Mouse (Mus musculus): ENCODE data around the gene Rprd2. TPM values are rescaled to one million over a fixed set of nuclear protein-coding genes. Genes with fewer than 3 reads are reported as not detected.

Gene Rprd2
- total RNA-seq, 2 experiments from 2014 or later, result 40.4 to 46.1 TPM

- no peak for DNase-seq (ENCODE audit: low spot score)
- intact Hi-C loops (cut with DNase I), result loop anchor here (5.0 kb wide), 2 partner anchors 125 to 140 kb away; no protein-coding TSS in a partner anchor
These were observed 61.9 kb downstream of the Rprd2 start for GRCm38 (mm10) chr3:95756808-95757207.

GRCm38 (mm10) chr3:95754345-95755206 lies 64.1 kb downstream of the Rprd2 start:
- intact Hi-C loops (cut with DNase I), result loop anchor here (5.0 kb wide), 2 partner anchors 122 to 137 kb away; no protein-coding TSS in a partner anchor
- peak; percentile 90 for DNase-seq (ENCODE audit: low spot score)

- intact Hi-C loops (cut with DNase I), result no loop called here
These were observed 65.7 kb downstream of the Rprd2 start for GRCm38 (mm10) chr3:95752935-95753334.

GRCm38 (mm10) chr3:95740406-95740805 lies 78.3 kb downstream of the Rprd2 start:
- intact Hi-C loops (cut with DNase I), result no loop called here
- no peak for DNase-seq (ENCODE audit: low spot score)

More at GRCm38 (mm10) chr3:95752935-95753334, 65.7 kb downstream of the Rprd2 start:
- DNase-seq (ENCODE audit: low spot score), result no peak

GRCm38 (mm10) chr3:95739353-95740104 lies 79.1 kb downstream of the Rprd2 start, which contains the start of gene Ecm1:
Ecm1 (minus strand) TSS chr3:95739569.
- DNase-seq (ENCODE audit: low spot score), result peak; percentile 65
- intact Hi-C loops (cut with DNase I), result no loop called here

GRCm38 (mm10) chr3:95735071-95735670 lies 83.5 kb downstream of the Rprd2 start:
- intact Hi-C loops (cut with DNase I), result no loop called here
- DNase-seq (ENCODE audit: low spot score), result no peak

GRCm38 (mm10) chr3:95734092-95734702 lies 84.5 kb downstream of the Rprd2 start:
- peak; percentile 42 for DNase-seq (ENCODE audit: low spot score)
- intact Hi-C loops (cut with DNase I), result no loop called here

GRCm38 (mm10) chr3:95732744-95733521 lies 85.7 kb downstream of the Rprd2 start:
- intact Hi-C loops (cut with DNase I), result no loop called here

GRCm38 (mm10) chr3:95732297-95732696 lies 86.4 kb downstream of the Rprd2 start:
- intact Hi-C loops (cut with DNase I), result no loop called here
- no peak for DNase-seq (ENCODE audit: low spot score)

More at GRCm38 (mm10) chr3:95732744-95733521, 85.7 kb downstream of the Rprd2 start:
- DNase-seq (ENCODE audit: low spot score), result peak; percentile 56

- DNase-seq (ENCODE audit: low spot score), result no peak
- intact Hi-C loops (cut with DNase I), result no loop called here
These were observed 86.9 kb downstream of the Rprd2 start for GRCm38 (mm10) chr3:95731802-95732201.

GRCm38 (mm10) chr3:95730431-95730830 lies 88.2 kb downstream of the Rprd2 start:
- intact Hi-C loops (cut with DNase I), result no loop called here
- DNase-seq (ENCODE audit: low spot score), result no peak

- DNase-seq (ENCODE audit: low spot score), result no peak
- intact Hi-C loops (cut with DNase I), result no loop called here
These were observed 89.8 kb downstream of the Rprd2 start for GRCm38 (mm10) chr3:95728906-95729305.

GRCm38 (mm10) chr3:95726696-95727358 lies 91.8 kb downstream of the Rprd2 start:
- intact Hi-C loops (cut with DNase I), result no loop called here
- no peak for DNase-seq (ENCODE audit: low spot score)

- intact Hi-C loops (cut with DNase I), result no loop called here
- no peak for DNase-seq (ENCODE audit: low spot score)
These were observed 92.8 kb downstream of the Rprd2 start for GRCm38 (mm10) chr3:95725863-95726262.

- DNase-seq (ENCODE audit: low spot score), result no peak
- intact Hi-C loops (cut with DNase I), result no loop called here
These were observed 96.3 kb downstream of the Rprd2 start for GRCm38 (mm10) chr3:95722386-95722785.

GRCm38 (mm10) chr3:95718153-95718552 lies 100.5 kb downstream of the Rprd2 start:
- no peak for DNase-seq (ENCODE audit: low spot score)
- intact Hi-C loops (cut with DNase I), result no loop called here

GRCm38 (mm10) chr3:95716075-95716474 lies 102.6 kb downstream of the Rprd2 start:
- no peak for DNase-seq (ENCODE audit: low spot score)
- intact Hi-C loops (cut with DNase I), result no loop called here

All from heart, postnatal 25 days (tissue).